Mouse (Mus musculus) kidney, embryonic 16.5 days (tissue): ENCODE results near the gene Cwf19l1. TPM values are rescaled to one million over a fixed set of nuclear protein-coding genes. Genes with fewer than 3 reads are reported as not detected.
"Not testable (repeated sequence)": the region's sequence is repeated elsewhere in the genome, so short reads cannot be mapped to it uniquely, and the experiment has no call there.

Source experiments
- ATAC-seq: fragments of 200-750 bp; cut with Nextera tagmentation; 2 replicates; pipeline ENCODE4 v1.8.0; 2017; ENCODE audit warnings: moderate TSS enrichment; ENCODE audit not compliant: low FRiP score, low TSS enrichment
- H3K27ac ChIP-seq: fragments of 300-500 bp; sonication (generic); 2 replicates; pipeline ENCODE4 v1.5.1; 2014; ENCODE audit warnings: low read length
- H3K27me3 ChIP-seq: fragments of 300-500 bp; sonication (generic); 2 replicates; pipeline ENCODE4 v1.6.1; 2014; ENCODE audit warnings: low read length, control low read depth, mixed read lengths; ENCODE audit not compliant: insufficient read depth
- H3K36me3 ChIP-seq: fragments of 300-500 bp; sonication (generic); 2 replicates; pipeline ENCODE4 v1.6.1; 2014; ENCODE audit warnings: low read length, control low read depth, mixed read lengths; ENCODE audit not compliant: insufficient read depth
- H3K4me1 ChIP-seq: fragments of 300-500 bp; sonication (generic); 2 replicates; pipeline ENCODE4 v1.6.1; 2014; ENCODE audit warnings: low read length, control low read depth, mixed read lengths; ENCODE audit not compliant: insufficient read depth
- H3K4me2 ChIP-seq: fragments of 300-500 bp; sonication (generic); replicated peaks from 2 replicates; pipeline ENCODE4 v1.6.1; 2014; ENCODE audit warnings: low read depth, low read length
- H3K4me3 ChIP-seq: fragments of 300-500 bp; sonication (generic); 2 replicates; pipeline ENCODE4 v1.5.1; 2014; ENCODE audit warnings: mild to moderate bottlenecking, low read length
- H3K9ac ChIP-seq: fragments of 300-500 bp; sonication (generic); replicated peaks from 2 replicates; pipeline ENCODE4 v1.6.1; 2014; ENCODE audit warnings: low read length
- H3K9me3 ChIP-seq: fragments of 300-500 bp; sonication (generic); 2 replicates; pipeline ENCODE4 v1.6.1; 2016; ENCODE audit warnings: low read length, control low read depth
- WGBS: fragments of 180-500 bp; shearing (Covaris S2); extraction: QIAGEN DNeasy Blood & Tissue Kit; methylation state at CpG from one replicate; pipeline ENCODE4 v1.1.7; 2014; 5-methylcytosine and 5-hydroxymethylcytosine counted together
- polyA plus RNA-seq: library from polyadenylated mRNA; unstranded; fragments of >200 nt; fragmentation: Nextera tagmentation; extraction: Ambion mirVana; gene quantifications from 2 replicates; pipeline ENCODE4 v1.2.1, GENCODE M21; 2015

The Cwf19l1 gene
- polyA plus RNA-seq, 1 experiment from 2014 or later, result 37.5 TPM

GRCm38 (mm10) chr19:44121137-44121536, 14.5 kb downstream of the Cwf19l1 start:
- no peak for ATAC-seq
- H3K36me3 ChIP-seq, result peaks cover 62% of the 10 kb centered on the region
- H3K4me1 ChIP-seq, result no peaks in the 10 kb centered on the region
- H3K27ac ChIP-seq, result no peak overlapping the region
- WGBS, result 96% methylated on average over 7 of the region's 7 CpGs
- H3K27me3 ChIP-seq, result no peaks in the 10 kb centered on the region
- no peak overlapping the region for H3K4me3 ChIP-seq
- no peak overlapping the region for H3K4me2 ChIP-seq
- no peak overlapping the region for H3K9ac ChIP-seq
- H3K9me3 ChIP-seq, result no peaks in the 10 kb centered on the region

- not testable (repeated sequence) for H3K27me3 ChIP-seq, H3K4me2 ChIP-seq, H3K9ac ChIP-seq, ATAC-seq, H3K9me3 ChIP-seq, H3K27ac ChIP-seq, H3K4me1 ChIP-seq, H3K4me3 ChIP-seq
- peaks cover 62% of the 10 kb centered on the region for H3K36me3 ChIP-seq
- 93% methylated on average over 8 of the region's 9 CpGs for WGBS
These were observed 15.0 kb downstream of the Cwf19l1 start for GRCm38 (mm10) chr19:44120686-44121085.

- H3K4me1 ChIP-seq, result no peaks in the 10 kb centered on the region
- no peak overlapping the region for H3K9ac ChIP-seq
- H3K4me2 ChIP-seq, result no peak overlapping the region
- H3K36me3 ChIP-seq, result peaks cover 59% of the 10 kb centered on the region
- no peak overlapping the region for H3K4me3 ChIP-seq
- no peaks in the 10 kb centered on the region for H3K27me3 ChIP-seq
- no peak for ATAC-seq
- H3K9me3 ChIP-seq, result no peaks in the 10 kb centered on the region
- no peak overlapping the region for H3K27ac ChIP-seq
These were observed 17.9 kb downstream of the Cwf19l1 start for GRCm38 (mm10) chr19:44117793-44118192.

GRCm38 (mm10) chr19:44111706-44112105, 24.0 kb downstream of the Cwf19l1 start:
- ATAC-seq, result no peak
- Histone ChIP-seq H3K27me3 (no peaks in the 10 kb centered on the region), H3K4me1 (peaks cover 6% of the 10 kb centered on the region), H3K9ac (no peak overlapping the region), H3K27ac (no peak overlapping the region), H3K4me3 (no peak overlapping the region), H3K4me2 (no peak overlapping the region), H3K9me3 (no peaks in the 10 kb centered on the region), H3K36me3 (peaks cover 36% of the 10 kb centered on the region)
- WGBS, result 66% methylated on average over 7 of the region's 7 CpGs

- H3K4me3 ChIP-seq, result no peak overlapping the region
- H3K27ac ChIP-seq, result peak overlapping the region; percentile 56
- no peak; the same call in 1 of the 2 replicates for ATAC-seq
- H3K4me1 ChIP-seq, result peaks cover 13% of the 10 kb centered on the region
- peaks cover 36% of the 10 kb centered on the region for H3K36me3 ChIP-seq
- no peaks in the 10 kb centered on the region for H3K9me3 ChIP-seq
- no peaks in the 10 kb centered on the region for H3K27me3 ChIP-seq
- H3K9ac ChIP-seq, result no peak overlapping the region
- 53% methylated on average over 9 of the region's 9 CpGs for WGBS
- no peak overlapping the region for H3K4me2 ChIP-seq
These were observed 25.3 kb downstream of the Cwf19l1 start for GRCm38 (mm10) chr19:44110356-44110755.

- ATAC-seq, result no peak
- Histone ChIP-seq H3K4me2 (no peak overlapping the region), H3K27ac (no peak overlapping the region), H3K4me3 (no peak overlapping the region), H3K9me3 (no peaks in the 10 kb centered on the region), H3K27me3 (no peaks in the 10 kb centered on the region), H3K4me1 (peaks cover 23% of the 10 kb centered on the region), H3K36me3 (peaks cover 29% of the 10 kb centered on the region), H3K9ac (no peak overlapping the region)
These were observed 26.7 kb downstream of the Cwf19l1 start for GRCm38 (mm10) chr19:44108996-44109395.

- no peaks in the 10 kb centered on the region for H3K9me3 ChIP-seq
- WGBS, result 29% methylated on average over 22 of the region's 22 CpGs
- H3K36me3 ChIP-seq, result peaks cover 18% of the 10 kb centered on the region
- no peaks in the 10 kb centered on the region for H3K27me3 ChIP-seq
- peak; percentile 37; the same call in 1 of the 2 replicates for ATAC-seq
- H3K4me3 ChIP-seq, result peak overlapping the region; percentile 96
- H3K27ac ChIP-seq, result peak overlapping the region; percentile 74
- peaks cover 23% of the 10 kb centered on the region for H3K4me1 ChIP-seq
- peak overlapping the region; percentile 86 for H3K4me2 ChIP-seq
- H3K9ac ChIP-seq, result peak overlapping the region; percentile 95
These were observed 27.8 kb downstream of the Cwf19l1 start for GRCm38 (mm10) chr19:44107661-44108521.

GRCm38 (mm10) chr19:44106831-44107660, 28.6 kb downstream of the Cwf19l1 start, which contains the start of gene Chuk:
Chuk (minus strand) TSS chr19:44107480.
- peaks cover 10% of the 10 kb centered on the region for H3K36me3 ChIP-seq
- H3K4me3 ChIP-seq, result peak within 1 kb of the TSS; percentile 96
- WGBS, result under 1% methylated on average over 66 of the region's 67 CpGs
- ATAC-seq, result peak; percentile 97
- H3K27me3 ChIP-seq, result no peaks in the 10 kb centered on the region
- H3K4me1 ChIP-seq, result peaks cover 23% of the 10 kb centered on the region
- H3K27ac ChIP-seq, result peak within 1 kb of the TSS; percentile 74
- H3K4me2 ChIP-seq, result peak within 1 kb of the TSS; percentile 86
- no peaks in the 10 kb centered on the region for H3K9me3 ChIP-seq
- H3K9ac ChIP-seq, result peak within 1 kb of the TSS; percentile 95

GRCm38 (mm10) chr19:44104393-44104792, 31.3 kb downstream of the Cwf19l1 start:
- H3K27me3 ChIP-seq, result no peaks in the 10 kb centered on the region
- H3K4me2 ChIP-seq, result no peak overlapping the region
- no peaks in the 10 kb centered on the region for H3K9me3 ChIP-seq
- H3K4me3 ChIP-seq, result no peak overlapping the region
- H3K36me3 ChIP-seq, result peaks cover 8% of the 10 kb centered on the region
- no peak for ATAC-seq
- H3K4me1 ChIP-seq, result peaks cover 23% of the 10 kb centered on the region
- H3K27ac ChIP-seq, result no peak overlapping the region
- WGBS, result 92% methylated on average over 1 of the region's 1 CpGs
- no peak overlapping the region for H3K9ac ChIP-seq
